Mouse (Mus musculus): ENCODE measurements around the gene Kctd6. TPM values are rescaled to one million over a fixed set of nuclear protein-coding genes. Genes with fewer than 3 reads are reported as not detected.

The Kctd6 gene
- polyA plus RNA-seq, 1 experiment from 2014 or later, result 17.8 TPM

DNA sequence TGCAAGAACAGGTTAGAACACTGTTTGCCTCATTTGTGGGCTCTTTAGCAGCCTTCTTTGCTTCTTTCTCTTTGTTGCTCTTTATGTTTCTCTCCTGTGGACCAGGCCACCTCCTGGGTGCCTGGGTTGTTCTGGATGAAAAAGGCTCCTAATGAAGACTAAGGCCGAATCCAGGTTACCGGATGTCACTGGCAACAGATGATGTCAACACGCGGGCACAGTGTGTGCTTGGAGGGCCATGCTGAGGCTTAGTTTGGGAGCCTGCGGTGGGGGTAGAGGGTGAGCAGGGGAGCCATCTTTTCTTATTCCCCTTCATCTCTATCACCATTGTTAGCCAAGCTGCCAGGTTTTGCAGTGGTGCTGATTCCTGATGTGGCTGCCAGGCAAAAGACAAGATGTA, 6.4 kb upstream of the Kctd6 start:
- H3K27me3 ChIP-seq (ENCODE audit: control insufficient read depth, insufficient read depth, low read length), result no peaks in the 10 kb centered on the region
- no peak overlapping the region for H3K9ac ChIP-seq (ENCODE audit: low read length)
- H3K4me1 ChIP-seq (ENCODE audit: control insufficient read depth, insufficient read depth, low read length), result peaks cover 4% of the 10 kb centered on the region; the same call in 1 of the 2 replicates
- H3K9me3 ChIP-seq (ENCODE audit: control insufficient read depth, low read length), result no peaks in the 10 kb centered on the region
- ATAC-seq (ENCODE audit: insufficient read depth, low FRiP score, low TSS enrichment), result no peak
- H3K27ac ChIP-seq (ENCODE audit: low read depth, low read length), result no peak overlapping the region
- no peak for DNase-seq (ENCODE audit: low spot score)
- H3K36me3 ChIP-seq (ENCODE audit: control insufficient read depth, insufficient read depth, low read length), result no peaks in the 10 kb centered on the region
- no peak overlapping the region for H3K4me2 ChIP-seq (ENCODE audit: low read depth)
- 64% methylated on average over 5 of the region's 5 CpGs for WGBS
- no peak overlapping the region for H3K4me3 ChIP-seq (ENCODE audit: low read depth, low read length)

DNA sequence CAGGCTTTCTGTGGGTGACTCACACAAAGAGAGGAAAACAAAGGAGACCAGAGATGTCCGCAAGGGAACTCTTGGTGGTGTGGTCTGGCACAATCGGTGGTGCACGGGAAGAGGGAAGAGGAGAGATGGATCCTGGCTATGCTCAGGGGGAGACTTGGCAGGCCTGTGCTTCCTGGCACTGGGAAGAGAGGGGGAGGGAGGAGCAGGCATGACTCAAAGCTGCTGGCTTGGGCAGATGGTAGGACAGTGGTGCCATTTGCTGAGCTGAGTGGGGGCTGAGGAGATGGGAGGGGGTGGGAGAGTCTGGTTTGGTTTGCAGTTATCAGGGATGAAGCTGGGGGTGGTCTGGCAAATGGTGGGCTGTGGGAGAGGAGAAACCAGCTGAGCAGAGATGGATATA, 5.1 kb upstream of the Kctd6 start:
- Histone ChIP-seq H3K9me3 (ENCODE audit: control insufficient read depth, low read length) (no peaks in the 10 kb centered on the region), H3K4me3 (ENCODE audit: low read depth, low read length) (no peak overlapping the region), H3K4me1 (ENCODE audit: control insufficient read depth, insufficient read depth, low read length) (peaks cover 4% of the 10 kb centered on the region; the same call in 1 of the 2 replicates), H3K27ac (ENCODE audit: low read depth, low read length) (no peak overlapping the region), H3K27me3 (ENCODE audit: control insufficient read depth, insufficient read depth, low read length) (no peaks in the 10 kb centered on the region), H3K4me2 (ENCODE audit: low read depth) (no peak overlapping the region), H3K9ac (ENCODE audit: low read length) (no peak overlapping the region), H3K36me3 (ENCODE audit: control insufficient read depth, insufficient read depth, low read length) (no peaks in the 10 kb centered on the region)
- ATAC-seq (ENCODE audit: insufficient read depth, low FRiP score, low TSS enrichment) (no peak), DNase-seq (ENCODE audit: low spot score) (no peak)
- WGBS, result 74% methylated on average over 3 of the region's 3 CpGs

- H3K4me1 ChIP-seq (ENCODE audit: control insufficient read depth, insufficient read depth, low read length), result peaks cover 7% of the 10 kb centered on the region; the same call in 1 of the 2 replicates
- no peaks in the 10 kb centered on the region for H3K27me3 ChIP-seq (ENCODE audit: control insufficient read depth, insufficient read depth, low read length)
- WGBS, result 96% methylated on average over 2 of the region's 2 CpGs
- no peak overlapping the region for H3K4me3 ChIP-seq (ENCODE audit: low read depth, low read length)
- DNase-seq (ENCODE audit: low spot score) (no peak), ATAC-seq (ENCODE audit: insufficient read depth, low FRiP score, low TSS enrichment) (no peak)
- H3K4me2 ChIP-seq (ENCODE audit: low read depth), result no peak overlapping the region
- no peaks in the 10 kb centered on the region for H3K9me3 ChIP-seq (ENCODE audit: control insufficient read depth, low read length)
- H3K36me3 ChIP-seq (ENCODE audit: control insufficient read depth, insufficient read depth, low read length), result no peaks in the 10 kb centered on the region
- H3K27ac ChIP-seq (ENCODE audit: low read depth, low read length), result no peak overlapping the region
- H3K9ac ChIP-seq (ENCODE audit: low read length), result no peak overlapping the region
Measured at GRCm38 (mm10) chr14:8209896-8210295, 4.0 kb upstream of the Kctd6 start.

GRCm38 (mm10) chr14:8212996-8213395, 944 bp upstream of the Kctd6 start:
- WGBS, result 80% methylated on average over 2 of the region's 2 CpGs
- Histone ChIP-seq H3K27me3 (ENCODE audit: control insufficient read depth, insufficient read depth, low read length) (peaks cover 8% of the 10 kb centered on the region; the same call in 1 of the 2 replicates), H3K9me3 (ENCODE audit: control insufficient read depth, low read length) (no peaks in the 10 kb centered on the region), H3K27ac (ENCODE audit: low read depth, low read length) (no peak overlapping the region), H3K4me1 (ENCODE audit: control insufficient read depth, insufficient read depth, low read length) (peaks cover 6% of the 10 kb centered on the region; the same call in 1 of the 2 replicates), H3K9ac (ENCODE audit: low read length) (no peak overlapping the region), H3K4me3 (ENCODE audit: low read depth, low read length) (no peak overlapping the region), H3K36me3 (ENCODE audit: control insufficient read depth, insufficient read depth, low read length) (no peaks in the 10 kb centered on the region), H3K4me2 (ENCODE audit: low read depth) (no peak overlapping the region)
- DNase-seq (ENCODE audit: low spot score) (no peak), ATAC-seq (ENCODE audit: insufficient read depth, low FRiP score, low TSS enrichment) (no peak)

DNA sequence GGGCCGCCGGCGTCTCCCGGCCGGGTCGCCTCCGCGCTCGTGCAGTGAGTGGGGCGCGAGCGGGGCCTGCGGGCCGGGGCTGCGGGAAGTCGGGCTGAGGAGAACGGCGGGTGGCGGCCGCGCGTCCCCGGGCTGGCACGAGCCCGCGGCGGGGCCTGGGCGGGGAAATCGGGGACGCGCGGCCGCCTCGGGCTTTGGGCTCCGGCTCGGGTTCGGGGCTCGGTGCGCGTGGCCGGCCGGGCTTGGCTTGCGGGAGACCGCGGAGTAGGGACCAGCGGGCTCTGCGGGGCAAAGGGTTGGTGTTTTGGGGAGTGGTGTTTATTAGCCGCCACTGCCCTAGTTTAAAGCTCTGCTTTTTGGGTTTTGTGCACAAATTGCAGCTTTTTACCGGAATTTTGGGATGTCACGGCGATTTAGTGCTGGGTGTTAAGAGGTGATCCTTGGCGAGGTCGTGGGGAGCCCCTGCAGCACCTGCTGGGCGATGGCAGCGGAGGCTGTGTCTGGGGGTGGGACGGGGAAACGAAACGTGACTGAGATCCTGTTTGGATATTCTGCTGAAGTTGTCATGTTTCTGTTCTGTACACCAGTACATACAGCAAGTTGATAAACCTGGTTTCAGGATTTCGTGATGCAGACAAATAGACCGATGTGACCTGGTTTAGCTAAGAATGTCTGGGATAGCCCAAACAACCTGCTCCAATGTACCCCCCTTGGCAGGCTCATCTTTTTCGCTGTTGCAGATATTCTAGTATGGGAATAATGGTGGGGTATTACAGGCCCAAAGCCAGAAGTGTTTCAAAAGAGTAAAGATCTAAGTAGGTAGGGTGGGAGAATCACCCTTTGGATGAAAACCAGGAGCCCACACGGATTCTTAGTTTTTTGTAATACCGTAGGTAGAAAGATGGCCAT, 613 bp downstream of the Kctd6 start:
- peak; percentile 76 for ATAC-seq (ENCODE audit: insufficient read depth, low FRiP score, low TSS enrichment)
- 2% methylated on average over 45 of the region's 63 CpGs for WGBS
- peak overlapping the region; percentile 69 for H3K4me2 ChIP-seq (ENCODE audit: low read depth)

DNA sequence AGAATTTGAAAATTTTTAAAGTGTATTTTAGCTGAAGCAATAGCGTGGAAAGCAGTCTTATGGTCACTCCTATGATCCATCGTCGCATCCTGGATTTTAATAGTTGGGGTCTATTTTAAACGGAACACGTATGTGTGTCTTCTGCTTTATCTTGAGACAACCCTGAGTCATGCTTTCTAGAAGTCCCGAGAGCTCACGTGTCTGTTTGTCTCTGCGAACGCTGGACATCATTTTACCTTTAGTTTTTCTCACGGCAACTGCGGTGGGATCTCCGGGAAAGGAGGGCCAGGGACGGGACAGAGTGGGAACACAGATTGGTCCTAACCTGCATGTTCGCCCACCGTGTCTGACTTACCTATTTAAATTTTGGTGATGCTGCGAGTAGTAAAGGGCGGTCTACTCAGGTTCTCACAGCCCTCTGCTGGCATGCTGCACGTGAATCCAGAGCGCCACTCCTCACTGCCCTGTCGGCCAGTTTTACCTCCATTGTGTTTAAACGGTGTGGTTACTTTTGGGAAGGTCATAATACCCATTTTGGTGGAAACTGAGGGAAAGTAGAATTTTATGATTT, 1.4 kb downstream of the Kctd6 start:
- no peak overlapping the region for H3K27ac ChIP-seq (ENCODE audit: low read depth, low read length)
- H3K36me3 ChIP-seq (ENCODE audit: control insufficient read depth, insufficient read depth, low read length), result no peaks in the 10 kb centered on the region
- DNase-seq (ENCODE audit: low spot score) (peak; percentile 14), ATAC-seq (ENCODE audit: insufficient read depth, low FRiP score, low TSS enrichment) (no peak)
- 15% methylated on average over 21 of the region's 21 CpGs for WGBS
- peak overlapping the region; percentile 73 for H3K4me3 ChIP-seq (ENCODE audit: low read depth, low read length)
- peaks cover 8% of the 10 kb centered on the region; the same call in 1 of the 2 replicates for H3K27me3 ChIP-seq (ENCODE audit: control insufficient read depth, insufficient read depth, low read length)
- no peak overlapping the region for H3K9ac ChIP-seq (ENCODE audit: low read length)
- no peaks in the 10 kb centered on the region for H3K9me3 ChIP-seq (ENCODE audit: control insufficient read depth, low read length)
- H3K4me1 ChIP-seq (ENCODE audit: control insufficient read depth, insufficient read depth, low read length), result peaks cover 17% of the 10 kb centered on the region
- H3K4me2 ChIP-seq (ENCODE audit: low read depth), result peak overlapping the region; percentile 69

More for the DNA sequence above, 613 bp downstream of the Kctd6 start:
- Histone ChIP-seq H3K36me3 (ENCODE audit: control insufficient read depth, insufficient read depth, low read length) (no peaks in the 10 kb centered on the region), H3K4me3 (ENCODE audit: low read depth, low read length) (peak overlapping the region; percentile 73), H3K4me1 (ENCODE audit: control insufficient read depth, insufficient read depth, low read length) (peaks cover 15% of the 10 kb centered on the region), H3K9ac (ENCODE audit: low read length) (peak overlapping the region; percentile 87), H3K27me3 (ENCODE audit: control insufficient read depth, insufficient read depth, low read length) (peaks cover 8% of the 10 kb centered on the region; the same call in 1 of the 2 replicates), H3K9me3 (ENCODE audit: control insufficient read depth, low read length) (no peaks in the 10 kb centered on the region), H3K27ac (ENCODE audit: low read depth, low read length) (peak overlapping the region; percentile 87)
- peak; percentile 78 for DNase-seq (ENCODE audit: low spot score)

DNA sequence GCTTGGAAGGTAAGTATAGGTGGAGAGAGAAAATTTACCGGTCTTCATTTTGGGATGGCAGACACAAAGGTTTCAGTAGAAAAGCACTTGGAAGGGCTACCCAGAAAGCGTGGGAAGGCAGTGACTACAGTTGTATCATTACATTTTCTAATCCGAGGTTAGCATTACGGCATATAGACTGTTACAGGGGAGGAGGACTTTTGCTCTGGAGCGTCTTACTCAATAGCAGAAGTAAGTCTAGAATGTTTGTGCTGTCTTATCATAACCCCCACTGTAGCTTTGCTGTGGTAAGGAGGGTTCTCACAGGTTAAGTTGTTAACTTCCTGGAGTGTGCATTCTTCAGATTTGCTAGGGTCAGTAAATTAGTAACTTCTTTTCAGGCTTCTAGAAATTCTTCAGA, 2.2 kb downstream of the Kctd6 start:
- H3K4me1 ChIP-seq (ENCODE audit: control insufficient read depth, insufficient read depth, low read length), result peaks cover 17% of the 10 kb centered on the region
- no peak overlapping the region for H3K4me3 ChIP-seq (ENCODE audit: low read depth, low read length)
- ATAC-seq (ENCODE audit: insufficient read depth, low FRiP score, low TSS enrichment) (no peak), DNase-seq (ENCODE audit: low spot score) (no peak)
- WGBS, result 63% methylated on average over 5 of the region's 5 CpGs
- no peaks in the 10 kb centered on the region for H3K36me3 ChIP-seq (ENCODE audit: control insufficient read depth, insufficient read depth, low read length)
- H3K9me3 ChIP-seq (ENCODE audit: control insufficient read depth, low read length), result no peaks in the 10 kb centered on the region
- H3K4me2 ChIP-seq (ENCODE audit: low read depth), result no peak overlapping the region
- no peak overlapping the region for H3K27ac ChIP-seq (ENCODE audit: low read depth, low read length)
- no peak overlapping the region for H3K9ac ChIP-seq (ENCODE audit: low read length)
- H3K27me3 ChIP-seq (ENCODE audit: control insufficient read depth, insufficient read depth, low read length), result peaks cover 8% of the 10 kb centered on the region; the same call in 1 of the 2 replicates

GRCm38 (mm10) chr14:8218238-8218637, 4.3 kb downstream of the Kctd6 start:
- Histone ChIP-seq H3K9me3 (ENCODE audit: control insufficient read depth, low read length) (no peaks in the 10 kb centered on the region), H3K27ac (ENCODE audit: low read depth, low read length) (no peak overlapping the region), H3K4me2 (ENCODE audit: low read depth) (no peak overlapping the region), H3K36me3 (ENCODE audit: control insufficient read depth, insufficient read depth, low read length) (peaks cover 2% of the 10 kb centered on the region; the same call in 1 of the 2 replicates), H3K27me3 (ENCODE audit: control insufficient read depth, insufficient read depth, low read length) (peaks cover 8% of the 10 kb centered on the region; the same call in 1 of the 2 replicates), H3K4me1 (ENCODE audit: control insufficient read depth, insufficient read depth, low read length) (peaks cover 17% of the 10 kb centered on the region), H3K4me3 (ENCODE audit: low read depth, low read length) (no peak overlapping the region), H3K9ac (ENCODE audit: low read length) (no peak overlapping the region)
- peak; percentile 16 for DNase-seq (ENCODE audit: low spot score)
- 47% methylated on average over 7 of the region's 7 CpGs for WGBS
- no peak for ATAC-seq (ENCODE audit: insufficient read depth, low FRiP score, low TSS enrichment)

All from neural tube, embryonic 11.5 days (tissue).